Mouse (Mus musculus): ENCODE results near the gene Pdpk1.

Pdpk1 gene

GRCm38 (mm10) chr17:24030551-24030950 lies 120.2 kb downstream of the Pdpk1 start:
- no peak for DNase-seq

GRCm38 (mm10) chr17:24029477-24029876 lies 121.2 kb downstream of the Pdpk1 start:
- DNase-seq = no peak

Measured in kidney, postnatal 36 days (tissue).